In genomic region chr3:115788525-115788924, GRCm38 (mm10) we compare ENCODE assay signal across 19 mouse cellular contexts.
"Had no signal": no experiment of that assay in that cellular context is flagged by ENCODE, and none has a peak within 500 bp of the region (broad histone marks: within the 10 kb centered on the region; RNA-seq: fewer than 3 reads in every experiment).

No protein-coding gene starts in this region.

- H3K9me3 ChIP-seq: limb, embryonic 10.5 days; limb, embryonic 13.5 days; liver, embryonic 12.5 days; liver, embryonic 15.5 days; midbrain, embryonic 10.5 days; midbrain, embryonic 13.5 days; neural tube, embryonic 13.5 days; stomach, embryonic 15.5 days had no signal

- H3K4me2 ChIP-seq: limb, embryonic 13.5 days; liver, embryonic 12.5 days; liver, embryonic 15.5 days; lung, embryonic 14.5 days; midbrain, embryonic 13.5 days; neural tube, embryonic 13.5 days; stomach, embryonic 15.5 days had no signal

- H3K4me1 ChIP-seq: midbrain, embryonic 10.5 days; midbrain, embryonic 13.5 days; neural tube, embryonic 13.5 days had no signal

- H3K36me3 ChIP-seq: limb, embryonic 10.5 days; limb, embryonic 13.5 days; liver, embryonic 12.5 days; liver, embryonic 15.5 days; midbrain, embryonic 10.5 days; midbrain, embryonic 13.5 days; neural tube, embryonic 13.5 days; stomach, embryonic 15.5 days had no signal

- ATAC-seq: liver, embryonic 12.5 days; midbrain, embryonic 13.5 days; midbrain, embryonic 16.5 days had no signal

- H3K4me3 ChIP-seq: layer of hippocampus, adult 2 months; limb, embryonic 10.5 days; limb, embryonic 13.5 days; liver, embryonic 12.5 days; liver, embryonic 15.5 days; midbrain, embryonic 10.5 days; midbrain, embryonic 13.5 days; myocyte; neural tube, embryonic 13.5 days; stomach, embryonic 15.5 days had no signal

- H3K9ac ChIP-seq: limb, embryonic 13.5 days; liver, embryonic 12.5 days; liver, embryonic 15.5 days; lung, embryonic 14.5 days; midbrain, embryonic 13.5 days; neural tube, embryonic 13.5 days; stomach, embryonic 15.5 days had no signal

- H3K27ac ChIP-seq: kidney, postnatal 0 days; layer of hippocampus, adult 2 months; limb, embryonic 10.5 days; limb, embryonic 13.5 days; liver, embryonic 12.5 days; liver, embryonic 15.5 days; midbrain, embryonic 10.5 days; midbrain, embryonic 13.5 days; neural tube, embryonic 13.5 days; stomach, embryonic 15.5 days had no signal

- DNase-seq: layer of hippocampus, adult 9-11 months; liver; retina, postnatal 1 day; right cerebral cortex, postnatal 25 days; spleen, adult 18-20 months; thymus, postnatal 25 days had no signal

- H3K27me3 ChIP-seq: limb, embryonic 13.5 days; liver, embryonic 12.5 days; liver, embryonic 15.5 days; midbrain, embryonic 13.5 days; neural tube, embryonic 13.5 days; stomach, embryonic 15.5 days had no signal
